Mouse (Mus musculus) megakaryocyte progenitor cell, adult 5-6 weeks (primary cell): Measurements from ENCODE around the gene Olfr1338. TPM values are rescaled to one million over a fixed set of nuclear protein-coding genes. Genes with fewer than 3 reads are reported as not detected.
"Not testable (repeated sequence)": the region's sequence is repeated elsewhere in the genome, so short reads cannot be mapped to it uniquely, and the experiment has no call there.

Experiments used
- ATAC-seq: replicated peaks from 2 replicates; pipeline ENCODE4 v1.8.0; 2016; ENCODE audit warnings: mild to moderate bottlenecking, moderate TSS enrichment, inconsistent platforms; ENCODE audit not compliant: poor library complexity
- total RNA-seq, 2 experiments: library from RNA; stranded (forward) in 1 of 2; stranded (reverse) in 1 of 2; fragments of 157-497, 149-512 nt in 1 of 2; fragments of 200-1000 nt in 1 of 2; gene quantifications; 2 replicates each; pipeline versions ENCODE4 v1.2.3 to v1.2.4; 2015 to 2017

The Olfr1338 gene
- total RNA-seq (2015) (not detected in 2 replicates), total RNA-seq (2017) (not detected in 2 replicates)

DNA sequence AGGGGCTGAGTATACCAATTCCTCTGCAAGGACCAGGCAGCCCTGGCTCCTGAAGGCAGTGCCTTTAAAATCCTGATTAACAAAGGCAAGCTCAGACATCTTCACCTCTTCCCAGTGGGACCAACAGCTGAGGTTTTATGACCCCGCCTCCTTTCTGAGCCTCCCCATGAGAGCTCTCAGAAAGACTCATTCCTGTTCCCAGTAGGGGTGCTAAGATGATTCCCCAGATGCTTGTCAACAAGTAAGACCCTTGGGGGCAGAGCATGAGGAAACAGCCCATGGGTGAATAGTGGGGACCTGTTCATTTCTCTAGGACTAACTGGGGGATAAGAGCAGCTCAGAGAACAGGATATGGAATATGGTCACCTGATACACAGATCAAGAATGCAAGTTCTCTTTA, at the start of gene Olfr1338:
Gene Olfr1338 (minus strand): TSS at position 101 of the 400 bp plus-strand sequence.
- ATAC-seq: no peak

DNA sequence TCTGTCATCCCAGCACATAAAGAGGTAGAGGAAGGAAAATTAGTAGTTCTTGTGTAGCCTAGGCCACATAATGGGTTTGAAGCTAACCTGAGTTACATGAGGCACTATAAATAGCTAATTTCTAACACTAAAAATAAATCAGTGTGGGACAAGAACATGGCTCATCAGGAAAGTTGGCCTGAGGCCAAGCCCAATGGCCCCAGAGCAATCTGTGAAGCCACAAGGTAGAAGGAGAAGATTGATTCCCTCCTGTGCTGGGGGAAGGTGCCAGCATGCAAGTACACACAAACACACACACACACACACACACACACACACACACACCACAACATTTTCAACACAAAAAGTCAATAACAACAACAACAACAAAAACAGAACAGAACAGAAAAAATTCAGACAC, 34.3 kb upstream of the Olfr1338 start:
- ATAC-seq: not testable (repeated sequence)

DNA sequence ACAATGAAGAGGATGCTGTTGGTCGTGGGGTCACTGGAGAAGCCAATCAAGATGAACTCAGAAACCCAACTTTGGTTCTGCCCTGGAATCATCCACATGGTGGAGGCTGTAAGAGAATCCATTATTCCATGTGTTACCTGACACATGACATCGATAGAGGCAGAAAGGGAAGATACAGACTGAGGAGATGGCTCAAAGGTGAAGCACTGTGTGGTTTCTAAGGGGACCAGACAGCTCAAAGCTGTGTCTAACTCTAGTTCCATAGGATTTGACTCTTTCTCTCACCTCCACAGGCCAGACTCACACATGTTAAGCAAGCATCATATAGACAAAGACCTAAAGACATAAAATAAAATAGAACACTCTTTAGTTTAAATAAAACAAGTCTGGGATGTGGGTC, 23.9 kb upstream of the Olfr1338 start, which contains the start of gene Olfr1337:
Gene Olfr1337 (minus strand): TSS at position 101 of the 400 bp plus-strand sequence.
- no peak for ATAC-seq

GRCm38 (mm10) chr4:118741881-118742280, 16.7 kb downstream of the Olfr1338 start:
- no peak for ATAC-seq

DNA sequence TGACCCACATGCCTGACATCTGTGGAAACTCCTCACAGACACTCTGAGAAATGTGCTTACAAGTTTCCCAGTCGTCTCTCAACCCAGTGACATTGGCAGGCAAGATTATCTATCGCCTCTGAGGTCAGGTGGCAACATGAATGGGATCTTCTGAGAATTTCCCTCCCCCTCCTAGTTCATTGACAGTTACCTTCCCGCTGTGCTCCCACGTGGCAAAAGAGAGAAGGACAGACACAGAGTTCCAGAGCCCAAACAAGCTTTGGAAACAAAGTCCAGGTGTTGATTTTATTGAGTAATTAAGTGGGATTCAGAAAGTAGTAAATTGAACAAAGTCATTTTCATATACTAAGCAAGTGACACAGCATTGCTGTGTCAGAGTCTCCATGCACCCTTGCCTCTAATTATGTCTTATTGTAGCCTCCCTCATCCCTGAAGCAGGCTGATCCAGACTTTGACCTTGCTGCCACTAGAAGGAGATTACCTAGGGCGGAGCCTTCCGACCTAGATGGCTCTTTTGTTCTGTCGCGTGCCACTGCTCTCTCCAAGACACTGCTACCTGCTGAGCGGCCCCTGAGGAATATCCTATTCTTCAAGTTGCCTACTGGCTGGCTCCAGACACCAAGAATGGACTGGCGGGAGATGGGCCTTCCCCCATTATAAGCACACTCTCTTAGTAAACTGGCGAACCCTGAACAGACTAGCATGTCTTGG, 17.4 kb downstream of the Olfr1338 start:
- no peak for ATAC-seq

DNA sequence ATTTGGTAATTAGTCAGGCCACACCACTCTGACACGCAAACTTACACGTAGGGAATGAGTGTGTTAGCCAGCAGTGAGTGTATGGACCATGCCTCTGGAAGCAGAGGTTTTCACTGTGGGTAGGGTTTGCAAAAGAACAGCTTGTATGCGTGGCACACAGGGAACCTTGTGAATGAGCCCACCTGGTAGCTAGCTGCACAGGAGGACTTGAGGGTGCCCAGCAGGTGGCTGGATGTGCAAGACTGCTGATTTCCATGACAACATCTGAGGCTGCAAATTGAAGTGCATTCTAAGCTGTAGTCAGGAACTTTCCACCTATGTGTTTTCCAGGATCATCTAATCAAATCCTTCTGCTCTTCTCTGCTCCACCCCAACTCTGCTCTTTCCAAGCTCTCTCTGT, 19.0 kb downstream of the Olfr1338 start:
- ATAC-seq: no peak

DNA sequence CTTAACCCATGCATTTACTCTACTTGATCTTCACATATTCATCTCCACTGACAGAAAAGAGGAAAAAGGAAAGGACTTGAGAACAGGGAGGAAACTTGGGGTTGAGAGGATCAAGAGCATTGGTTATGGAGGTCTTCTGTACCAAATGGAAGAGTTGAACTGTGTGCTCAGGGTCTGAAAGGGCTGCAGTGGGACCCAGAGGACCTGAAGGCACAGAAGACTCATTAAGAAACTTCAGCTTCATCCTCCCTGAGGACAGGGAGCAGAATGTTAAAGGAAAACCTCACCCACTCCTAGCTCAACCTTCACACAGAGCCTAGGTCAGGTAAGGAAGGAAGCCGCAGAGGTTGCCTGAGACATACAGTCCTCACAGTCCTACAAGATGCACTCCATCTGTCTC, 26.7 kb downstream of the Olfr1338 start, which contains the start of gene Olfr1339:
Gene Olfr1339 (plus strand): TSS at position 301 of the 400 bp plus-strand sequence.
- no peak for ATAC-seq

GRCm38 (mm10) chr4:118721742-118722483, 36.6 kb downstream of the Olfr1338 start:
- no peak for ATAC-seq

DNA sequence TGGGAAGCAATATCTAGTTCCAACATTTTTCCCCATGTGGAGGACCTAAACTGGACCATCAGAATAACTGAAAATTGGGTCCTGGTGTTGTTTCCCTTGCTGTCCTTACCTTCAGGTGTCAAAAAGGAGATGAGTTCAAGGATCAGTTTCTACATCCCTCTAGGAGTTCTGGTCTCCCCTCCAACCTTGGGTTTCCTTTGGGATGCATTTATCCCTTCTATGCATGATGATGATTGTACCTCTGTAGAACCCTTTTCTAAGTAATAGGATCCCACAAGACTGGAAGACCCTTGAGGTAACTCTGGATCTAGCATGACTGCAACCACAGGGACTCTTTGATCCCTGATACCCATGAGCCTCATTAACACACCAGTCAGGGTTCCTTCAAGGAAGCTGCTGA, 38.7 kb downstream of the Olfr1338 start, which contains the start of gene Olfr1340:
Gene Olfr1340 (plus strand): TSS at position 301 of the 400 bp plus-strand sequence.
- ATAC-seq: no peak

DNA sequence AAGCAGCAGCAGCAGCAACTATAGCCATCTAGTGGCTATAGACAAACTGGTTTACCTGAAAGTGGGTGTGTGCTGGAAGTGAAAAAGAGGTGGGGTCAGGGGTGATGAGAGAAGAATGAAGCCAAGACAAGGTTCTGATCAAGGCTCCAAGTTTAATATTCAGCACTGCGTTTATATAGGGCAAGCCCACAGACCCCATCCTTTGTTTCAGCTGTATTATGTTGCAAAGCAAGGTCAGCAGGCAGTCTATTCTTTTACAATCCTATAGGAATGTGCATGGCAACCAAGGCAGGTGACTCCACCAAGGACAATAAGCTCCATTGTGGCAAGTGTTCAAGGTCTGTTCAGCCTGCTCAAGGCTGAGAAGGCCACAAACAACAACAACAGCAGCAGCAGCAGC, 46.9 kb downstream of the Olfr1338 start:
- no peak for ATAC-seq

- ATAC-seq: no peak
Measured at GRCm38 (mm10) chr4:118708086-118708485, 50.5 kb downstream of the Olfr1338 start.

DNA sequence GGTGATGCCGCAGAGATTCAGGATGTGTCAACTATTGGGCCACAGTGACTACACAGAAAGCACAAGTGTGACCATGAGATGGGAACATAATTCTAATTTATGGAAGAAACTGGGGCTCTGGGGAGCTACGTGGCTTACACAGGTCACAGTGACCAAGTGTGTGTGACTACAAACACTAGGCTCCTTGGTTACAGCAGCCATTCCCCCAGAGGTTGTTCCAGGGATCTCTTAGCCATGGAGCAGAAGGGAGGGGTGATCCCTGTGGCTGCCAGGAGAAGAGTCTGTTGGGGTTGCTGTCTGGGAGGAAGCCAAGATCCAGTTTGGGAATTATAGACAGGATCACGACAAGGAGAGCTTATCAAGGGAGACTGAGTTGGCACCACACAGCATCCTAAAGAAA, 55.3 kb downstream of the Olfr1338 start, which contains the start of gene Olfr1341:
Gene Olfr1341 (plus strand): TSS at position 301 of the 400 bp plus-strand sequence.
- no peak for ATAC-seq

Other genes starting within 250 kb of the Olfr1338 start
- not detected in 2 replicates for gene 2610528J11Rik, start 231.7 kb downstream of the Olfr1338 start, total RNA-seq (2015)
- not detected in 2 replicates for gene 2610528J11Rik, start 231.7 kb downstream of the Olfr1338 start, total RNA-seq (2017)
- gene Tmem125, start 214.7 kb downstream of the Olfr1338 start, total RNA-seq (2015): 0.25 and 0.71 TPM in 2 replicates
- gene Tmem125, start 214.7 kb downstream of the Olfr1338 start, total RNA-seq (2017): 0.41 TPM in 1 of 2 replicates, not detected in the other
- gene Cfap57, start 138.0 kb downstream of the Olfr1338 start, total RNA-seq (2015): 1.2 and 1.5 TPM in 2 replicates
- 3.5 and 4.3 TPM in 2 replicates for gene Cfap57, start 138.0 kb downstream of the Olfr1338 start, total RNA-seq (2017)
- gene Ebna1bp2, start 137.9 kb downstream of the Olfr1338 start, total RNA-seq (2015): 144 and 146 TPM in 2 replicates
- gene Ebna1bp2, start 137.9 kb downstream of the Olfr1338 start, total RNA-seq (2017): 133 and 168 TPM in 2 replicates
- not detected in 2 replicates for gene Olfr62, start 99.8 kb downstream of the Olfr1338 start, total RNA-seq (2015)
- gene Olfr62, start 99.8 kb downstream of the Olfr1338 start, total RNA-seq (2017): not detected in 2 replicates
- gene Olfr1342, start 66.0 kb downstream of the Olfr1338 start, total RNA-seq (2015): not detected in 2 replicates
- gene Olfr1342, start 66.0 kb downstream of the Olfr1338 start, total RNA-seq (2017): not detected in 2 replicates
- gene Olfr1341, start 55.2 kb downstream of the Olfr1338 start, total RNA-seq (2015): not detected in 2 replicates
- gene Olfr1341, start 55.2 kb downstream of the Olfr1338 start, total RNA-seq (2017): not detected in 2 replicates
- gene Olfr1340, start 38.6 kb downstream of the Olfr1338 start, total RNA-seq (2015): not detected in 2 replicates
- gene Olfr1340, start 38.6 kb downstream of the Olfr1338 start, total RNA-seq (2017): not detected in 2 replicates
- gene Olfr1339, start 26.6 kb downstream of the Olfr1338 start, total RNA-seq (2015): not detected in 2 replicates
- not detected in 2 replicates for gene Olfr1339, start 26.6 kb downstream of the Olfr1338 start, total RNA-seq (2017)
- gene Olfr1337, start 23.8 kb upstream of the Olfr1338 start, total RNA-seq (2015): not detected in 2 replicates
- not detected in 2 replicates for gene Olfr1337, start 23.8 kb upstream of the Olfr1338 start, total RNA-seq (2017)
- gene Olfr1335, start 51.2 kb upstream of the Olfr1338 start, total RNA-seq (2015): not detected in 2 replicates
- not detected in 2 replicates for gene Olfr1335, start 51.2 kb upstream of the Olfr1338 start, total RNA-seq (2017)
- gene Olfr1333, start 77.5 kb upstream of the Olfr1338 start, total RNA-seq (2015): not detected in 2 replicates
- not detected in 2 replicates for gene Olfr1333, start 77.5 kb upstream of the Olfr1338 start, total RNA-seq (2017)
- gene Olfr1331, start 105.9 kb upstream of the Olfr1338 start, total RNA-seq (2015): not detected in 2 replicates
- gene Olfr1331, start 105.9 kb upstream of the Olfr1338 start, total RNA-seq (2017): not detected in 2 replicates
- not detected in 2 replicates for gene Olfr1330, start 129.9 kb upstream of the Olfr1338 start, total RNA-seq (2015)
- not detected in 2 replicates for gene Olfr1330, start 129.9 kb upstream of the Olfr1338 start, total RNA-seq (2017)
- gene Olfr1329, start 158.7 kb upstream of the Olfr1338 start, total RNA-seq (2015): not detected in 2 replicates
- not detected in 2 replicates for gene Olfr1329, start 158.7 kb upstream of the Olfr1338 start, total RNA-seq (2017)
- gene Olfr1328, start 179.9 kb upstream of the Olfr1338 start, total RNA-seq (2015): 0.02 TPM in 1 of 2 replicates, not detected in the other
- not detected in 2 replicates for gene Olfr1328, start 179.9 kb upstream of the Olfr1338 start, total RNA-seq (2017)
- not detected in 2 replicates for gene Lao1, start 202.8 kb upstream of the Olfr1338 start, total RNA-seq (2015)
- not detected in 2 replicates for gene Lao1, start 202.8 kb upstream of the Olfr1338 start, total RNA-seq (2017)